Mouse (Mus musculus) stomach, embryonic 14.5 days (tissue): Measurements from ENCODE around the gene Guca1a. TPM values are rescaled to one million over a fixed set of nuclear protein-coding genes. Genes with fewer than 3 reads are reported as not detected.
A peak's percentile ranks its signal among the peaks of the same experiment; 100 is the strongest.

ENCODE experiments used
- ATAC-seq: fragments of 200-750 bp; cut with Nextera tagmentation; 2 replicates; pipeline ENCODE4 v1.8.0; 2017; ENCODE audit warnings: low read depth, moderate TSS enrichment; ENCODE audit not compliant: insufficient number of reproducible peaks, insufficient read depth, low FRiP score
- H3K27ac ChIP-seq: fragments of 300-500 bp; sonication (generic); 2 replicates; pipeline ENCODE4 v1.5.1; 2014; ENCODE audit warnings: mild to moderate bottlenecking, low read length, moderate library complexity, mixed read lengths
- H3K27me3 ChIP-seq: fragments of 300-500 bp; sonication (generic); 2 replicates; pipeline ENCODE4 v1.6.1; 2014; ENCODE audit warnings: low read length, control low read depth, mixed read lengths; ENCODE audit not compliant: control insufficient read depth, insufficient read depth
- H3K36me3 ChIP-seq: fragments of 300-500 bp; sonication (generic); 2 replicates; pipeline ENCODE4 v1.6.1; 2014; ENCODE audit warnings: mild to moderate bottlenecking, control low read depth, low read length, moderate library complexity, mixed read lengths; ENCODE audit not compliant: control insufficient read depth, insufficient read depth
- H3K4me1 ChIP-seq: fragments of 300-500 bp; sonication (generic); 2 replicates; pipeline ENCODE4 v1.6.1; 2014; ENCODE audit warnings: low read length, control low read depth, mixed read lengths; ENCODE audit not compliant: control insufficient read depth, insufficient read depth
- H3K4me2 ChIP-seq: fragments of 300-500 bp; sonication (generic); replicated peaks from 2 replicates; pipeline ENCODE4 v1.6.1; 2014; ENCODE audit warnings: low read depth, low read length, control low read depth
- H3K4me3 ChIP-seq: fragments of 300-500 bp; sonication (generic); 2 replicates; pipeline ENCODE4 v1.5.1; 2014; ENCODE audit warnings: low read depth, low read length, control low read depth
- H3K9ac ChIP-seq: fragments of 300-500 bp; sonication (generic); replicated peaks from 2 replicates; pipeline ENCODE4 v1.6.1; 2014; ENCODE audit warnings: low read depth, mild to moderate bottlenecking, control low read depth, low read length, moderate library complexity, mixed read lengths
- H3K9me3 ChIP-seq: fragments of 300-500 bp; sonication (generic); 2 replicates; pipeline ENCODE4 v1.6.1; 2016; ENCODE audit warnings: low read depth, low read length, control low read depth; ENCODE audit not compliant: control insufficient read depth
- WGBS: fragments of 180-500 bp; shearing (Covaris S2); extraction: QIAGEN DNeasy Blood & Tissue Kit; methylation state at CpG from one replicate; pipeline ENCODE4 v1.1.7; 2014; 5-methylcytosine and 5-hydroxymethylcytosine counted together
- polyA plus RNA-seq: library from polyadenylated mRNA; unstranded; fragments of >200 nt; fragmentation: Nextera tagmentation; extraction: Ambion mirVana; gene quantifications from 2 replicates; pipeline ENCODE4 v1.2.1, GENCODE M21; 2014

Gene Guca1a
- polyA plus RNA-seq, 1 experiment from 2014 or later: 2.7 TPM

DNA sequence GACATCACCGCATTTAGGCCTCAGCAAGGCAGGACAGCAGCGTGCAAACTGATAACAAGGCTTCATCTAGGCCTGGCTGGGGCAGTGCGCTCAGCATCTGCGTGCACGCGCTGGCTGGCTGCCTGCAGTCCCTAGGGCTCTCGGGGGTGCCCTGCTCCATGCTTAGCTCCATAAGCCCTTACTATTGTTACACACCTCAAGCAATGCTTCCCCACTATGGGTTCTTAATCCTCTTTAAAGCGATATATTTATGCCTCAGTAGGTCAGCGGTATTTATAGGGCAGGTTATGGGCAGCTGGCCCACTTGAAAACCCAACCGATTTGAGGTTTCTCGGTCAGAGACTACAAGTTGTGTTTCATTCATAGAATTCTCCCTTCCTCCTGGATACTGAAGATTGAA, 18.5 kb downstream of the Guca1a start:
- Histone ChIP-seq H3K4me3 (no peak overlapping the region), H3K9ac (no peak overlapping the region), H3K4me1 (no peaks in the 10 kb centered on the region), H3K27ac (no peak overlapping the region), H3K9me3 (no peaks in the 10 kb centered on the region), H3K4me2 (no peak overlapping the region), H3K27me3 (no peaks in the 10 kb centered on the region), H3K36me3 (peaks cover 16% of the 10 kb centered on the region; the same call in 1 of the 2 replicates)
- no peak for ATAC-seq
- 87% methylated on average over 11 of the region's 11 CpGs for WGBS

DNA sequence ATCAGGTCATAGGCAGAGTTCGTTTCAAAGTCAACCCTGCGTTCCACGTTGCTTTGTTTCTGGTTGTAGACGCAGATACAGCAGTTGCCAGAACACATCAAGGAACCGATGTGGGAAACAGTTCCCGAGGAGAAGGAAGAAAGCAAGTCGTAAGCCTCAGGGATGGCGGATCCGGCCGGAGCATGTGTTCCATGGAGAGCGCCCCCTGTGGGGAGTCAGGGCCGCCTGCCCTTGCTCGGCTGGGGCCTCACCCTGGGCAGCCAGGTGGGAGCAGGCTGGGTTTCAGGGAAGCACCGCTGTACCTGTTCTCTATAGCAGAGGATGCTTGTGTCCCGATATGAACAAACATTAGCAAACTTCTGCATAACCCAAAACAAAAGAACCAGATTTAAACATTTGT, 22.3 kb downstream of the Guca1a start:
- Histone ChIP-seq H3K36me3 (peaks cover 52% of the 10 kb centered on the region), H3K4me3 (no peak overlapping the region), H3K4me2 (no peak overlapping the region), H3K27ac (no peak overlapping the region), H3K9ac (no peak overlapping the region), H3K9me3 (no peaks in the 10 kb centered on the region), H3K27me3 (no peaks in the 10 kb centered on the region), H3K4me1 (no peaks in the 10 kb centered on the region)
- ATAC-seq: no peak
- 76% methylated on average over 15 of the region's 15 CpGs for WGBS

DNA sequence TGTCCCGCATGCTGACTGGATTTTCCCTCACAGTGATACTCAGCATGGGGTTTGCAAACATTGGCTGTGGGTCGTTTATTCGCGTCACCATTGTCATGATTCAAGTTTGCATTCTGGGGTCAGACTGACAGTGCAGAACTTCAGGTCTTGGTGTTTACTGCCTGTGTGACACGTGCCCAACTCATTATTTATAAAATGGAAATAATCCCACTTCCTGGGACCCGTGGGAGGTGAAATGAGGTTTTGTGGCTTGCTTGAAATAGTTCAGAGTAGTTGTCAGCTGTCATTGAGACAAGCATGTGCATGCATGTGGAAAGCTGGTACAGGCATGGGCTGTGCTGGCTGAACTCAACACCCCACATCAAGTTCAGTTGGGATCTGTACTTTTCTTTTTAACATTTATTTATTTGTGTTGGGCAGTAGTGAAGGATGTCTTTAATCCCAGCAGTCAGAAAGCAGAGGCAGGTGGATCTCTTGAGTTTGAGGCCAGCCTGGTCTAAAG, 23.6 kb downstream of the Guca1a start:
- H3K4me2 ChIP-seq: no peak overlapping the region
- H3K36me3 ChIP-seq: peaks cover 59% of the 10 kb centered on the region

DNA sequence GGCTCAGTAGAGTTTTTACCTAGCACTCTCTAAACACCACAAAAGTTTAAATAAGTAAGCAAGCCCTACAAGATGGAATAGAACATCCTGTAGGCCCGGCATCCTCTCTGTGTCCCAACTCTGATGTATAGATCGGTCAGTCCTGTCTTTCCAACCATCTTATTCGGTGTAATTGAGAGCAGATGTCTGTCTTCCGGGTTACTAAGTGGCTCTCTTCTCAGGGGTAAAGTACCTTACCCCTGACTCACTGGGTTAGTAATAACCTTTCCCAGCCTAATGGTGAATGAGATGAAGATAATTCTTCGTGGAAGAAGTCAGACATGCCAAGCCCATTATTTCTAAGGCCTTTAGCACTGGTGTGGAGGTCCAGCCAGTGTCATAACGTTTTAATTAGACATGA, 26.4 kb downstream of the Guca1a start:
- no peak overlapping the region for H3K4me2 ChIP-seq
- H3K27ac ChIP-seq: no peak overlapping the region
- H3K36me3 ChIP-seq: peaks cover 51% of the 10 kb centered on the region
- H3K4me3 ChIP-seq: no peak overlapping the region
- no peak for ATAC-seq
- H3K4me1 ChIP-seq: 0 out of 2 replicates have a peak, but pooled peaks cover 3% of the 10 kb centered on the region
- H3K9ac ChIP-seq: no peak overlapping the region
- 86% methylated on average over 6 of the region's 6 CpGs for WGBS
- H3K27me3 ChIP-seq: no peaks in the 10 kb centered on the region
- H3K9me3 ChIP-seq: no peaks in the 10 kb centered on the region

More for the DNA sequence above, 23.6 kb downstream of the Guca1a start:
- no peak overlapping the region for H3K4me3 ChIP-seq
- no peak overlapping the region for H3K27ac ChIP-seq
- 88% methylated on average over 6 of the region's 6 CpGs for WGBS
- no peak for ATAC-seq
- H3K9ac ChIP-seq: no peak overlapping the region
- H3K9me3 ChIP-seq: no peaks in the 10 kb centered on the region
- no peaks in the 10 kb centered on the region for H3K27me3 ChIP-seq
- no peaks in the 10 kb centered on the region for H3K4me1 ChIP-seq

DNA sequence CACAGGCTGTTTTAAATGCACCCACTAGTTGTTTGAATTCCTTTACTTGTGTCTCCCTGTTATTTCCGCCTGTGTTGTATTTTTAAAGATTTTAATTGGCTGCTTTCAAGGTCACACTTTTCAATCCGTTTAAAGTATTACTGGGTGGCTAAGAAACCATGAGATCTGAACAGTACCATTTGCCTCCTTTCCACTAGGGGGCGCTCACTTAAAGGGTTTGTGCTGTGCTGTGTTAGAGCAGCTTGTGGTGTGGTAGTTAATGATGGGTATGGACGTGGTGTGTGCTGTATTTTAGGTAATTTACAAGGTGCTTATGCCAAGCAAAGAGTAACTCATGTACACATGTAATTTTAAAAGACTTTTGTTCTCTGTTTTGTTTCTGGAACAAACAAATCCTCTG, 28.9 kb downstream of the Guca1a start:
- H3K9ac ChIP-seq: no peak overlapping the region

GRCm38 (mm10) chr17:47369087-47369443, 31.3 kb downstream of the Guca1a start:
- peak overlapping the region; percentile 83 for H3K4me3 ChIP-seq
- H3K4me2 ChIP-seq: peak overlapping the region; percentile 85
- H3K4me1 ChIP-seq: 0 out of 2 replicates have a peak, but pooled peaks cover 3% of the 10 kb centered on the region
- no peaks in the 10 kb centered on the region for H3K9me3 ChIP-seq
- peak overlapping the region; percentile 58 for H3K9ac ChIP-seq
- H3K27ac ChIP-seq: peak overlapping the region; percentile 33
- H3K36me3 ChIP-seq: peaks cover 16% of the 10 kb centered on the region
- peak; percentile 38; the same call in 1 of the 2 replicates for ATAC-seq
- WGBS: under 1% methylated on average over 20 of the region's 20 CpGs
- H3K27me3 ChIP-seq: no peaks in the 10 kb centered on the region

More for the DNA sequence above, 28.9 kb downstream of the Guca1a start:
- no peak overlapping the region for H3K4me3 ChIP-seq
- H3K36me3 ChIP-seq: peaks cover 39% of the 10 kb centered on the region
- no peaks in the 10 kb centered on the region for H3K27me3 ChIP-seq
- no peak overlapping the region for H3K4me2 ChIP-seq
- WGBS: 9% methylated on average over 4 of the region's 4 CpGs
- 0 out of 2 replicates have a peak, but pooled peaks cover 3% of the 10 kb centered on the region for H3K4me1 ChIP-seq
- peak; percentile 56; the same call in 1 of the 2 replicates for ATAC-seq
- no peaks in the 10 kb centered on the region for H3K9me3 ChIP-seq
- no peak overlapping the region for H3K27ac ChIP-seq

GRCm38 (mm10) chr17:47368401-47369086, 31.8 kb downstream of the Guca1a start, which contains the start of gene Mrps10:
Gene Mrps10, plus strand, starts transcription at chr17:47368887.
- WGBS: 4% methylated on average over 35 of the region's 35 CpGs
- ATAC-seq: peak; percentile 80

DNA sequence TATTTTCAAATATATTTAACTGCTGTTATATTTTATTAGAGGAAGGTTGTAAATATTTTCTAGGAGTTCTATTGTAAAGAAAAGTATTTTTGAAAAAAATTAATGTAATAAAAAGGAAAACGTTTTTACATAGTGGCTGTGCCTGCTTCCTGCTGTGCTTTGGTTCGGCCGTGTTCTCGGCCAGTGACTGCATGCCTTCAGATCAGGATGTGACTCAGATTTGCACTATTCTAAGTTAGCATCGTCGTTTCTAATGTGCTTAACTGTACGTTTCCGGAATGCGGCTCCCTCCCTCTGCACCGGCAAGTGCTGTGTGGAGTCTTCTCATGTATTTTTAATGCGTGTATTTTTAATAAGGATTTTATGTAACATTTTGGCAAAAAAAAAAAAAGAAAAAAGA, 39.0 kb downstream of the Guca1a start:
- H3K4me1 ChIP-seq: no peaks in the 10 kb centered on the region
- no peak overlapping the region for H3K27ac ChIP-seq
- H3K4me2 ChIP-seq: no peak overlapping the region
- no peaks in the 10 kb centered on the region for H3K9me3 ChIP-seq
- no peaks in the 10 kb centered on the region for H3K27me3 ChIP-seq
- H3K36me3 ChIP-seq: peaks cover 36% of the 10 kb centered on the region
- ATAC-seq: no peak
- H3K9ac ChIP-seq: no peak overlapping the region
- H3K4me3 ChIP-seq: no peak overlapping the region
- 86% methylated on average over 11 of the region's 11 CpGs for WGBS

More at GRCm38 (mm10) chr17:47368401-47369086, 31.8 kb downstream of the Guca1a start, which contains the start of gene Mrps10:
- peaks cover 11% of the 10 kb centered on the region for H3K36me3 ChIP-seq
- H3K4me3 ChIP-seq: peak within 1 kb of the TSS; percentile 83
- 0 out of 2 replicates have a peak, but pooled peaks cover 3% of the 10 kb centered on the region for H3K4me1 ChIP-seq
- no peaks in the 10 kb centered on the region for H3K9me3 ChIP-seq
- H3K9ac ChIP-seq: peak within 1 kb of the TSS; percentile 58
- no peaks in the 10 kb centered on the region for H3K27me3 ChIP-seq
- peak within 1 kb of the TSS; percentile 33 for H3K27ac ChIP-seq
- H3K4me2 ChIP-seq: peak within 1 kb of the TSS; percentile 85
